Mouse (Mus musculus) brain, embryonic 14.5 days (tissue): ENCODE results near the gene Gng8.

ENCODE experiments used
- CTCF ChIP-seq: fragments of 200-500 bp; IDR thresholded peaks from 2 replicates; pipeline ENCODE4 v1.5.1; 2012; ENCODE audit warnings: inconsistent platforms, mild to moderate bottlenecking, moderate library complexity, borderline replicate concordance; ENCODE audit not compliant: insufficient read depth, insufficient read length; ENCODE audit errors: extremely low read depth
- POLR2A ChIP-seq: fragments of 200-500 bp; IDR thresholded peaks from 2 replicates; pipeline ENCODE4 v1.6.1; 2012; ENCODE audit warnings: mild to moderate bottlenecking, inconsistent platforms, borderline replicate concordance; ENCODE audit not compliant: poor library complexity, insufficient read depth, insufficient read length, severe bottlenecking; ENCODE audit errors: extremely low read depth

GRCm38 (mm10) chr7:16874190-16874589 lies 17.4 kb upstream of the Gng8 start:
- TF ChIP-seq CTCF (peak; percentile 92), POLR2A (no peak)
